Mouse (Mus musculus) WW6 (cell line): ENCODE data around the gene Lmnb2.

Source experiments
- DNase-seq: peaks from one replicate; pipeline ENCODE4 v3.0.0-alpha.2; 2013; ENCODE audit warnings: low read depth, low spot score

Gene Lmnb2

DNA sequence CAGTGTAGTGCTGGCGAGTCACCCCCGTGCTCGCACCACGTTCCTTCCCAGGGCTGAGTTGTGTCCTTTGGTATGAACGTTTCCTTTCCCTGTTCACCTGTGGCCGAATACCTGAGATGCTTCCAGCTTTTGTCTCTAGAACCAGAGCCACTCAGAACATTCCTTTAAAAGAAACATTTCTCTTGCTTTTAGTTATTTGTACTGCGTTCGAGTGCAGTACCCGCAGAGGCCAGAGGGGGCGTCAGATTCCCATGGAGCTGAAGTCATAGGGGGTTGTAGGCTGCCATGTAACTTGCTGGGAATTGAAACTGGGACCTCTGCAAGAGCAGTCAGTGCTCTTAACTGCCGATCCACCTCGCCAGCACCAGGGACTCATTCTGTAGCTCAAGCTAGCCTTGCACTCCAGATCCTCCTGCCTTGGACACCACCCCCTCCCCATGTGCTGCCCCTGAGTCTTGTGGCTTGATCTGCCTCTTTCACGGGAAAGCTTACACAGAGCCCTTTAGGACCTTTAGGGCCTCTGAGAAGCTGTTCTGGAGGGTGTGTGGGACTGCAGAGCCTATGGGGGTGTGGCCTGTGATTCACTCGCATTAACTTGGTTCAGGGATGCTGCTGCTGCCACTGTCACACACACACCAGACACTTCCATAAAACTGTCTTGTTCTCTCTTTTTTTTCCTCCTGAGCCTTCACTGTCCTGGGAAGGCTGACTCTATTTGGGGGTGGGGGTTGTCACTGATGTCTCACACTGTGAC lies 28.8 kb upstream of the Lmnb2 start:
- DNase-seq = no peak

DNA sequence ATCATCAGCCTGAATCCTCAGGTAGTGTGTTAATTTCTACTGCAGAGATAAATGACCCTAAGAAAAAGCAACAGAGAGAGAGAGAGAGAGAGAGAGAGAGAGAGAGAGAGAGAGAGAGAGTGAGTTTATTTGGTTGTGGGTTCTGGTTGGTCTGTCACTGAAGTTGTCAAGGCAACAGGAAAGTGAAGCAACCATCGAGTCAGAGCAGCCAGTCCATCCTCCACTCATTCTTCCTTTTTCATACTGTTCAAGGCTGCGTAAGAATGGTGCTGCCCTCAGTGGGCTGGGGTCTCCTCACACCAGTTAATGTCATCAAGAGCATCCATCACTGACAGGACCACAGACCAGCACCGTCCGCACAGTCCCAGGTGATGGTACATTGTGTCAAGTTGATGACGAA lies 26.2 kb upstream of the Lmnb2 start:
- DNase-seq = no peak

DNA sequence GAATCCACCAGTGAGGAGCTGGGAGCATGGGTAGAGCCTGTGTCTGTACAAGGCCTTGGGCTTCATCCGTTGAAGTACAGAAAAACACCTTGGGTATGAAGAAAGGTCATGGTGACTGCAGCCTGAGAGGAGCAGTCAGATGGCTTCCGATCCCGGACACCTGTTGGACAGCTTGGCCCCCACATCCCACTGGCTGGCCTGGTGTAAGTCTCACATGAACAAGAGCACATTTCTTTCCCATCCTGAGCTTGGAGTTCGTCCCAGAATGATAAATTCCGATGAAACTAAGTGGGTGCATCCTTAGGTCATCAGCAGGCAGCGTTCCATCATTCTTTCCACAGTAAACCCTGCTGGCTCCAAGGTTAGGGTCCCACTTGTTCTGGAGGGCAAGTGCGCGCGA lies 25.7 kb upstream of the Lmnb2 start:
- DNase-seq = no peak

DNA sequence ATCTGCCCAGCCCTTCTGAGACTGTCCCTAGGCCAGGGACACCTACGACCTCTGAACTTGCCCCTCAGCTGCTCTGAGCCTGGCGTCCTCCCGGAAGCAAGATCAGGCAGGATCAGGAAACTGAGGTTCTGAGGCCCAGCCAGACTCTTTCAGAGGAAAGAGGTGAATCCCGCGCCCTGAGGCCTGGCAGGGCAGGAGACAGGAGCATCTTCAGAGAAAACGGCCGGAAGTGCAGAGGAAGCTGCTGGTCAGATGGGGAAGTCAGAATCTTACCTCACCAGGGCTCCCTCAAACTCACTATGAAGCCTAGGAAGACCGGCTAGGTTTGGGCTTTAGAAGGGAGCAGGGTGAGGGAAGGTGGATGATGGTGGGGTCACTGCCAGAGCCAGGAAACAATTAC lies 24.9 kb upstream of the Lmnb2 start:
- no peak for DNase-seq

DNA sequence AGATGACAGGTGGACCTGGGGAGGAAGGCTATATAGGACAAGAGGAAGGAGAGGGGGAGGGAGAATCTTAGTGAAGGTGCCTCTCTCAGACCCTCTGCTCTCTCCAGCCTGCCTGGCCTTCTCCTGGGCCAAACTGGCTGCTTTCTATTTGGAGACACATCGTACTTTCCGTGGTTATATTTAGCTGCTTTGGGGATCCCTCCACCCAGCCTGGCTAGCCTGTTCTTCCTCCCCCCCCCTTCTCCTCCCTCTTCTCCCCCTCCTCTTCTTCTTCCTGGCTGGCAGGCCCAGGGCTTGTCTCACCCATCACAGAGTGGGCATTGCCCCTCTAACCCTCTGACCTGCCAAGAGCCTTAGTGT lies 22.9 kb upstream of the Lmnb2 start:
- no peak for DNase-seq

DNA sequence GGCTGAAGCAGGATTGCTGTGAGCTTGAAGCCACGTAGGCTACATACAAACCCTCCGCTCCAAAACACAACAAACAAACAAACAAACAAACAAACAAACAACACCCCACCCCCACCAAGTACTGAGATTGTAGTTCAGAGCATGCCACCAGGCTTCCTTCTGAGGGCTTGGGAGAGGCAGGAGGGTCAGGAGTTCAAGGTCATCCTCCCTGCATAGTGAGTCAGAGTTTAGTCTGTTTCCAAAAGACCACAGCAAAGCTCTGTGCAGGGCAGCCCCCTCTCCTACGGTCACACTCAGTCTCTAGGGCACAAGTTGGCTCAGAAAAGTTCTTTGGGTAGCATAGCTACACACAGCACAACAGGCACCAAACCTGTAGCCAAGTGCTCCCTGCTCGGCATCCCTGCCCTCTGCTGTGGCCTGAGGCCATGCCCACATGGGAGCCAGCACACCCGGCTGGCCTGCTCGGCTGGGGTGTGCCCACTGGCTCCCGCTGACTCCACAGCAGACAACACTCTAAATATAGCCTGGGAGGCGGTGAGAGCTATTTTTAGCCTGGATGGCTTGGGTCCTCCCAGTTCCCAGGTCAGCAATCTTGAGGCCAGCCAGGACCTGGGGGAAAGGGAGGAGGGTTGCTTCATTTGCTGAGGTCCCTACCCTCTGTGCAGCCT lies 22.4 kb upstream of the Lmnb2 start:
- no peak for DNase-seq

DNA sequence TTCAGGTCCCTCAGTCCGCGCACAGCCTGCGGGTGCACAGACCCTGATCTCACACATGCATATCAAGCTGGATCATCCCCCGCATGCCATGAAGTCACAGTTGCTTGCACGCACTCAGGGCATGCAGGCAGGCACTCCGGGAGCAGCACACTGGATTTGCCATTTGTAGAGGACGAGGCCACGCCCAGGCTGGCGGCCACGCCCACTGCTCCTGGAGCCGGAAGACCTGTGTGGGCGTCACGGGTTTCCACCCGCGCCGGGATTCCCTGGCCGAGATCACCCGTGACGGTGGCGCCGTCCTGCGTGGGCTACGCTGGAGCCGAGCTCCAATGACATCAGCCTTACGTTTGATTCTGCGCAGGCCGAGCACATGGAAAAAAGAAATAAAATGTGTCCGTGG lies 21.6 kb upstream of the Lmnb2 start:
- DNase-seq = peak; percentile 84

DNA sequence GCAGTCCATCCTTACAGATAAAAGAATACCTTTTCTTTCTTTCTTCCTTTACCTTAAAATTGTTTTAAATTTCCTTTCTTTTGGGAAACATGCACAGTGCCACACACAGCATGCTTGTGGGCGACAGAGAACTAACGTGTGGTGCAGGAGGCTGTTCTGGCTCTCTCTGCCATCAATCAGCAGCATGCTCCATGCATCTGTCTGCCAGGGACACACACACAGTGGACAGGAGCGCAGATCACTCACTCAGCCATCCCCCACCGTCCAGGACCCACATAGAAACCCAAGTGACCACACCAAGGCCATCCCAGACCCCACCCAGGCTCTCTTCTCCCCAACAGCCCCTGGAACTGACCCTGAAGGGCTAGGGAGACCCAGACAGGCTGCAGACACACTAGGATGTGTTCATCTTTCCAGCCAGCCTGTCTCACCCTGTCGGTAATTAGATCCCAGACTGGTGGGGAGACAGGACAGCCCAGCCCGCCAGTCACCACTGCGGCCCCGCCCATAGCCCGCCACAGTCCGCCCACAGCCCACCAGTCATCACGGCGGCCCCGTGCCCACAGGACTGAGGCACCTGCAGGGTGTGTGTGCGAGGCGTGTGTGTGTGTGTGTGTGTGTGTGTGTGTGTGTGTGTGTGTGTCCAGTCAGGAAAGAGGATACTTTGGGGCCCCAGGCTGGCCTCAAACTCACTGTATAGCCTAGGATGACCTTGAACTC lies 20.9 kb upstream of the Lmnb2 start:
- DNase-seq = no peak

DNA sequence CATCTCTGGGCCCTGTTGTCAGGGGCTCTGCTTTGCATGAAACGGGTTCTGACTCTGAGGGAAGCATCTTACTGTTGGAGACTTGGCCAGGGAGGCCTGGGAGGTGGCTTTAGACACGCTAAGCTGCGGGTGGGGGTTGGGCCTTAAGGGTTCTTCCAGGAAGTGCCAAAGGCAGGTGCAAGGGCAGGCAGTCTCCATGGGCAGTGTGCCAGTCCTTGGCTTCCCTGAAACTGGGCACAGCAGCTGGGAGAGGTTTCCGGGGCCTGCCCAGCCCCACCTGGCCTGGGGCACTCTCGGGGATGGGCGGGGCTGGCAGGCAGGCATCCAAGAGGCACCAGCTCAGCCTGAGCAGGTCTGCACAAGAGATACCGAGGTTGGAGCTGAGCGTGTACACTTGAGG lies 19.6 kb upstream of the Lmnb2 start:
- no peak for DNase-seq

DNA sequence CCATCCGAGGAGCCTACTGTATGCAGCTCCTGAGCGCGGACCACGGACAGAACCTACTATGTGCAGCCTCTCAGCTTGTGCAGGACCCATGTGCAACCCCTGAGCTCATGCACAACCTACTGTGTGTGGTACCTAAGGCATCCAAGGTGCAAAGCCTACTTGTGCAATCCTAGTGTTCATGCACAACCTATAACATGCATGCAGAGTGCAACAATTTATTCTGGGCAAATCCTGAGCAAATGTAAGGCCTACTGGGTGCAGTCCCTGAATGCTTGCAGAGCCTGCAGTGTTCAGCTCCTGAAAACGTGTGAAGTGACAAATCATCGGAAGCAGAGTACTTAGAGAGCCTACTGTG lies 18.7 kb upstream of the Lmnb2 start:
- DNase-seq = no peak

DNA sequence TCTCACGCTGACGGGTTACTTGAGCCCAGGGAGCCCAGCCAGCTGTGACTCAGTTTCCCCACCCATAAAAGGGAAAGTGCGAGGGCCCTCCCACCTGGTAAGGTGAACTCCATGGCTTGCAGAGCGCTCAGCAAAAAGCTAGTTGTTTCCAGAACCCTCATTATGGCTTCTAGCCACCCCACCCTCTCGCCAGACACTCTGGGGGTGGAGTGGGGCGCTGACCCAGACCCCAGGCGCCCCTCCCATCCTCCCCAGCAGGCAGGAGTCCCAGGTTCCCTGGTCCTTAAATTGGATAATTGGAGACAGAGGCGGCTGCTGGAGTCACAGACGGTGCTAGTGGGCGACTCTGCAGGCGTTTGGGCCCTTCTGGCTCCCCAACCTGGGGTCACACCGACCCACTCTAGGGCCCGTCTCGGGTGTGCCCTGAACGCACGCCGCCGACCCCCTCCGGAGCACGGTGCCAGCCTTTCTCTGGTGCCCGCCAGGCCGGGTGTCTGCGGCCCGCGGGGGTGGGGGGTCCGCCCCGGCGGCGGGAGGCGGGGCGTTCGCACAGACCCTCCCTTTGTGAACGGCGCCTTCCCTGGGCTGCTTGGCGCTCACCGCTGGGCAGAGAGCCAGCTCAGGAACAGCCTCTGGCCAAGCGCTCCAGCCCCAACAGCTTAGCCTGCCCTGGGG lies 18.2 kb upstream of the Lmnb2 start:
- DNase-seq = no peak

DNA sequence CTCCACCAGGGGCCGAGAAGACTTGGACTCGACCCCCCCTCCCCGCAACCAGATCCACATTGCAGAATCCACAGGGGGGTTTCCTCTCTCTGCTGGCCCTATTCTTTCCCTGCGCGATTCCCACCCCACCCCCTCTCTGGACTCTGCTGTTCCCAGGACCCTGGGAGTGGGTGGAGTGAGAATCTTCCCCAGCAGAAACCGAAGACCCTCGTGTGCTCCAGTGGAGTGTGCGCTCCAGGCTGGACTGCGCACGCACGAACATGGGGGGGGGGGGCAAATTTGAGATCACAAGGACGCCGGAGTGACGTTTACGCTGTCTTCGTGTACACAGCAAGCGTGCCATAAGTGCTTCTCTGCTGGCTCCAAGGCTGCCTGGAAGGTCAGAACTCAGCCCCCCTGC lies 17.7 kb upstream of the Lmnb2 start:
- no peak for DNase-seq

DNA sequence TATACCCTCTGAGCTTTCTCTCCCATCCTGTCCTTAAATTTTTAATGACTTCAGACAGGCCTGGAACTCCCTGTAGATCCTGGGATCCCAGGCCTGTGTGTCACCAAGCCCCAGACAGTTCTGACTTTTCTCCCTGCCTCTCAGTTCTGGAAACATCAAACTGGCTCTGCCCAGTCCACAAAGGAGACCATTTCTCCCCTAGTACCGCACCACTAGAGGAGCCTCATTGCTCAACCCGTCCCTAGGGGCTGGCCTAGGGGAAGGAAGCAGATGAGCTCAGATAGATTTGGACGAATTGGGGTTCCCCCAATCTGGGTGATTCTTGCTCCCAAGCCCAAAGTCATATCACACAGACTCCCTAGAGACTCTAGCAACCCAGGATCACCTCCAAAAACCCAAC lies 17.2 kb upstream of the Lmnb2 start:
- DNase-seq = no peak

DNA sequence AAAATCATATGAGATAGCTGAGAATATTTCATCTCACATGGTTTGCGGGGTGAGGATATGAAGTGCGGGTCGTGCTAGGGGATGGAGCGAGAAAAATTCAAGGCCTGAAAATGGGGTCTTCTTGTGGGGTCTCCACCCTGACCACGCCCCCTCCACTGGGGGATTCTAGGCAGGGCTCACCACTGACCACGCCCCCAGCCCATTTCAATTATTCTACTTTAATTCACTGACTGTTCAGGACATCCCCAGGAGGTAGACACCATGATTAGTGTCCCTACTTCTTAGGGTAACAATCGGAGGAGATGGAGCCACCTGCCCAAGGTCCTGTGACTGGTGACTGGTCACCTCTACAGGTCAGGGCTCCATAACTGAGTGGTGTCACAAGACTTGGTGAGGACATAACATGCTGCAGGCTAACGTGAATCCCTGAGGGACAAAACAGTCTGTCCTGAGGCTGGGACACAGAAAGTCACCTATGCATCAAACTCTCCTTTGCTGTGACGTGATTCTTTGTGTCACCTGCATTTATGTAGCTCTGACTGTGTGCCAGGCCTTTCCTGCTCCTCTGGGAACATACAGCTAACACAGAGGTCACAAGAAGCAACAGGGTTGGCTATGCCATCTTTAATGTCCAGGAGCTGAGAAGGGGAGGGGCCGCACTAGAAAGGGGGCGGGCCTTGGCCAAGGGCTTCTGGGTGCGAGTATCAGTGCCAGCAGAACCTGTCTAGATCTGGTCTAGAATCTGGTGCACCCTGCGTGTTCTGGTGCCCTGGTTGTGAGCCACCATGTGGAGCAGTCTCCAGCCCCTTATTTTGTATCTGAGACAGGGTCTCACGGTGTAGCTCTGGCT lies 16.3 kb upstream of the Lmnb2 start:
- no peak for DNase-seq

DNA sequence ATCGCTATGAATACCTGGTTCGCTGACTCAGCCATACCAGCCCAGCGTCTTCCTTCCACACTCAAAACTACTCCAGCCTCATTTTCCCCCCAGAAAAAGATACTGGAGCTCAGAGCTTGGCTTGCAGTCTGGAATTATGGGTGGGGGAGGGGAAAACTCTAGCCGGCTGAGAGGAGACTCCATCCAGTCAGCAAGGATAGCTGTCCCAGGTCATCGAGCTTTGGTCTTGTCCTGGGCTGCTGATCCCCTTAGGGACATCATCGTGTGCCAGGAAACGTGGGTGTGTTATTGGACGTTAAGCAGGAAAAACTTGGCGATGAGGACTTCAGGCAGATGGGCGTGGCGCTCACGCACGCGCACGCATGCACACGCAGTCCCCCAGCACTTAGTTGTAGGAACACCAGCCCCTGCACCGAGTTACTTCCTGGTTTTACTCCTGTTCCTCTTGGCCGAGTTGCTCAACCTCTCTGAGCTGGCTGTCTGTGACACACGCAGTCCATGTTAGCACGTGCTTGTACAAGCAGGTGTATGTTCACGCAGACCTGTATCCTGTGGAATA lies 15.5 kb upstream of the Lmnb2 start:
- DNase-seq = no peak

DNA sequence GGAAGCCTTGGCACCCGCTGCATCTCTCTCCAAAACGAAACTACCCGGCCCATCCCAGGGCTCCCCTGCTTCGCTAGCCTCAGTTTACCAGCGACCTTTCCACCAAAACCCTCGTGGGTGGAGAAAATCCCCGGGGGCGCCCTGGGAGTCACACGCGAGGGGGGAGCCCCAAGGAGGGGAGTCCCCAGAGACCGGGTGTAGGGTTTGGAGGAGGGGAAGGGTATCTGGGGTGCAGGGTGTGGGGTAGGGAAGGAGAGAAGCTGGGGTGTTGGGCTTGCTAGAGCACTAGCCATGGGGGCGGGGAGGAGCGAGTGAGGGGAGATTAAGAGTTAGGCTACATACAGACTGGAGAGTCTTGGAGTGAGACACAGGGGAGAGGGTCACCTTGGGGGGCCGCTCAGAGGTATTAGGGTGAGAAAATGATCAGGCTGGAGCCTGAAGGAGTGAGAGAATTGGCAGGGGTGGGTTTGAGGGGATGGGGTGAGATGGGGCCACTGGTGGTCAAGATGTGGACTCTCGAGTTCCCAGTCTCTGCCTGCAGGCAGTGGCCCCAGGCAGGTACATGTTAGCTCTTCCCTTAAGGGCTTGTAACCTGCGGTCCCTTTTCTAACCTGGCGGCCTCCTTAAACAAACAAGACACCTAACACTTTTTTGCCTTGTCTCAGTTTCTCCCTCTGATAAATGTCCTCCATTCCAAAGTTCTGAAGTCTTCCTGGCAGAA lies 14.8 kb upstream of the Lmnb2 start:
- DNase-seq = no peak

DNA sequence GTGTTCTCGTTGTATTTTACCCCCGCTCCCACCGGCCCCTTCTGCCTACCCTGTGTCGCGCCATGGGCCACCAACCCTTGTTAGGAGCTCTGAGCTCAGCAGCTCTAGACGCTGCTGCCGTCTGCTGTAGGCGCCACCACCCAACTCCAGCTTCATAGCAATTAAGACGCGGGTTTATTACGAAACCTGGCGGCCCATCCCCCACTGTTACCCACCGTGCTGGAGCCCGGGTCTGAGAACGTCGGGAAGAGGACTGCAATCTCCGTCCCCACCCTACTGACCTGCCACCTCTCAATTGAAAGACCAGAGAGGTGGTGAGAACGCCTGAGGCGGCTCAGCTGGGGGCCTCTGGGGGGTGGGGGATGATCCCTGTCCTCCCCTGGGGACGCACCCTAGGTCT lies 14.2 kb upstream of the Lmnb2 start:
- DNase-seq = no peak

DNA sequence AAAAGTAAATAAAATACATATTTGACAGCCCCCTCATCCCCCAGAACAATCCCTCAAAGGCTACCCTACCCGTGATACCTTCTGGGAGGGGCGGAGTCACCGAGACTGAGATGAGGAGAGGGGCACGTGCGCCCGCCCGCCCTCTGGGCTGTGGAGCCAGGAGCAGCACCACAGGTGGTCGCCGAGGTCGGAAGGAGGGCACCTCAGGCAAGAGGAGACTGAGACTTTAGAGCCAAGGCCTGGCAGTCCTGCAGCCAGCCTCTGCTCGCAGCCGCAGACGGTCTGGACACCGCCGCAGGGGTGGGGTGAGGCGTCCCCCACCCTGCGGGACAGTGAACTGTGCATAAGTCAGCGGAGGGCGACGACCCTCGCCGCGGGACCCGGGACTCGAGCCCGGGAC lies 13.7 kb upstream of the Lmnb2 start:
- no peak for DNase-seq

DNA sequence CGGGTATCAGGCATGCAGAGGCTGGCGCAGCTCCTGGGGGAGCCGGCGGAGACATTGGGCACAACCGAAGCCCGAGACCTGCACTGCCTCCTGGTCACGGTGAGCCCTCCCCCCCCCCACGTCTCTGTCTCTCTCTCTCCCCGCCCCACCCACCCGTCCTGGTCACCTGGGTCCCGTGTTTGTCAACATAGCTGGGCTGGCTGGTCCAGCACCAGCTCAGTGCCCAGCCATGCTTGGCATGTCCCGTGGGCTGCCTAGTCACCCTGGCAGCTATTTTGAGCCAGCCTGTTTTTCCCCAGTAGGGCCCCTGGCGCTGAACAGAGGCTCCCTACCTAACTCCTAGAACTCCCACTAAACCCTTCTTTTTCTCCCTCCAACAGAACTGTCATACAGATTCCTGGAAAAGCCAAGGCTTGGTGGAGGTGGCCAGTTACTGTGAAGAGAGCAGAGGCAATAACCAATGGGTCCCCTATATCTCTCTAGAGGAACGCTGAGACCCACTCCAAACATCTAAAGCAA lies 13.2 kb upstream of the Lmnb2 start:
- DNase-seq = no peak

DNA sequence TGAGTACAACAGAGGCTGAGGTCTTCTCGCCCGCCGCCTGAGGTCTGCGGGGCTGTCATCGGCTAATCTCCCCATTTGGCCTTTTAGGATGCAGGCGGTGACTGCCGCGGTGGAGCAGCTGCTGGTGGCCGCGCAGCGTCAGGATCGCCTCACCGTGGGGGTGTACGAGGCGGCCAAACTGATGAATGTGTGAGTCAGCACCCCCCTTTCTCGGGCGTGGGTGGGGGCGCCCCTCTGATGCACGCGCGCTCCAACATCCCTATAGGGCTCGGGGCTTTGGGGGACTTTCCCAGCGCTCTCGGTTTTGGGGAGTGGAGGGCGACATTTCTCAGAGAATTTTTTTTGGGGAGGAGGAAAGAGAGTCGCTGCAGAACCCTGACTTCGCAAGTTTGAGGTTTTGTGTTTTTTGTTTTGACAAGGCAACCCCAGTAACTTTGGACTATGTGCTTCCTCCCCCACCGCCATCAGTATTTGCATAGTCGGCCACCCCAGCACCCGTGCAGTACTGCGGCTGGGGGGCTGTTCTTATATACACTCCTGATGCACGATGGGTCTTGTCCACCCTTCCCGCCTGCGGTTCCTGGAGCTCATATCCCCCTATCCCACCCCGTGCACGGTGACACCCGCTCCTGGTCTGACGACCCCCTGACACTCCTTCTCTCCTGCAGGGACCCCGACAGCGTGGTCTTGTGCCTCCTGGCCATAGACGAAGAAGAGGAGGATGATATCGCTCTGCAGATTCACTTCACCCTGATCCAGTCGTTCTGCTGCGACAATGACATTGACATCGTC lies 12.5 kb upstream of the Lmnb2 start:
- no peak for DNase-seq
